Mouse (Mus musculus) midbrain, postnatal 0 days (tissue): ENCODE results near the gene Ercc6l. TPM values are rescaled to one million over a fixed set of nuclear protein-coding genes. Genes with fewer than 3 reads are reported as not detected.

Source experiments
- ATAC-seq: fragments of 200-750 bp; cut with Nextera tagmentation; 2 replicates; pipeline ENCODE4 v1.8.0; 2017; ENCODE audit warnings: moderate number of reproducible peaks, mild to moderate bottlenecking, moderate TSS enrichment, moderate library complexity; ENCODE audit not compliant: low FRiP score
- DNase-seq: peaks from one replicate; pipeline ENCODE4 v3.0.0-alpha.2; 2015; ENCODE audit warnings: low spot score
- H3K27ac ChIP-seq: fragments of 300-500 bp; sonication (generic); 2 replicates; pipeline ENCODE4 v1.5.1; 2014; ENCODE audit warnings: low read depth, mild to moderate bottlenecking, low read length, mixed read lengths
- H3K27me3 ChIP-seq: fragments of 300-500 bp; sonication (generic); 2 replicates; pipeline ENCODE4 v1.6.1; 2014; ENCODE audit warnings: low read length, control low read depth, mixed read lengths; ENCODE audit not compliant: insufficient read depth
- H3K36me3 ChIP-seq: fragments of 300-500 bp; sonication (generic); 2 replicates; pipeline ENCODE4 v1.6.1; 2014; ENCODE audit warnings: low read length, control low read depth, mixed read lengths; ENCODE audit not compliant: insufficient read depth
- H3K4me1 ChIP-seq: fragments of 300-500 bp; sonication (generic); 2 replicates; pipeline ENCODE4 v1.6.1; 2014; ENCODE audit warnings: mild to moderate bottlenecking, control low read depth, antibody characterized with exemption, low read length, mixed read lengths; ENCODE audit not compliant: insufficient read depth
- H3K4me2 ChIP-seq: fragments of 300-500 bp; sonication (generic); 2 replicates; pipeline ENCODE4 v1.6.1; 2014; ENCODE audit warnings: low read depth, mild to moderate bottlenecking, low read length, mixed read lengths; ENCODE audit not compliant: poor library complexity, severe bottlenecking
- H3K4me3 ChIP-seq: fragments of 300-500 bp; sonication (generic); 2 replicates; pipeline ENCODE4 v1.5.1; 2014; ENCODE audit warnings: low read depth, mild to moderate bottlenecking, low read length, moderate library complexity
- H3K9ac ChIP-seq: fragments of 300-500 bp; sonication (generic); replicated peaks from 2 replicates; pipeline ENCODE4 v1.6.1; 2014; ENCODE audit warnings: mild to moderate bottlenecking, low read length, moderate library complexity, mixed read lengths; ENCODE audit not compliant: poor library complexity, severe bottlenecking
- H3K9me3 ChIP-seq: fragments of 300-500 bp; sonication (generic); 2 replicates; pipeline ENCODE4 v1.6.1; 2016; ENCODE audit warnings: low read length, control low read depth
- CTCF ChIP-seq: IDR thresholded peaks from 2 replicates; pipeline ENCODE4 v1.5.1; 2016; ENCODE audit warnings: antibody characterized with exemption, mild to moderate bottlenecking
- WGBS: fragments of 180-500 bp; shearing (Covaris S2); extraction: QIAGEN DNeasy Blood & Tissue Kit; methylation state at CpG from one replicate; pipeline ENCODE4 v1.1.7; 2014; 5-methylcytosine and 5-hydroxymethylcytosine counted together
- polyA plus RNA-seq: library from polyadenylated mRNA; unstranded; fragments of >200 nt; fragmentation: Nextera tagmentation; extraction: Ambion mirVana; gene quantifications from 2 replicates; pipeline ENCODE4 v1.2.1, GENCODE M21; 2015
- total RNA-seq: library from RNA; depleted of rRNA; stranded (reverse); fragments of >200 nt; gene quantifications from 2 replicates; pipeline ENCODE4 v1.2.3, GENCODE M21; 2014; rRNA removed

Gene Ercc6l
- total and polyA plus RNA-seq, 2 experiments from 2014 or later, result 0.31 to 1.2 TPM

GRCm38 (mm10) chrX:102101886-102102285 lies 55.0 kb downstream of the Ercc6l start:
- ATAC-seq, result no peak
- no peak overlapping the region for H3K9ac ChIP-seq
- H3K4me3 ChIP-seq, result no peak overlapping the region
- H3K9me3 ChIP-seq, result no peaks in the 10 kb centered on the region
- DNase-seq, result no peak
- no peak overlapping the region for H3K4me2 ChIP-seq
- H3K36me3 ChIP-seq, result no peaks in the 10 kb centered on the region
- no peaks in the 10 kb centered on the region for H3K4me1 ChIP-seq
- no peak for TF ChIP-seq CTCF
- whole genome bisulfite sequencing, result 75% methylated on average over 7 of the region's 7 CpGs
- H3K27ac ChIP-seq, result no peak overlapping the region
- no peaks in the 10 kb centered on the region for H3K27me3 ChIP-seq

DNA sequence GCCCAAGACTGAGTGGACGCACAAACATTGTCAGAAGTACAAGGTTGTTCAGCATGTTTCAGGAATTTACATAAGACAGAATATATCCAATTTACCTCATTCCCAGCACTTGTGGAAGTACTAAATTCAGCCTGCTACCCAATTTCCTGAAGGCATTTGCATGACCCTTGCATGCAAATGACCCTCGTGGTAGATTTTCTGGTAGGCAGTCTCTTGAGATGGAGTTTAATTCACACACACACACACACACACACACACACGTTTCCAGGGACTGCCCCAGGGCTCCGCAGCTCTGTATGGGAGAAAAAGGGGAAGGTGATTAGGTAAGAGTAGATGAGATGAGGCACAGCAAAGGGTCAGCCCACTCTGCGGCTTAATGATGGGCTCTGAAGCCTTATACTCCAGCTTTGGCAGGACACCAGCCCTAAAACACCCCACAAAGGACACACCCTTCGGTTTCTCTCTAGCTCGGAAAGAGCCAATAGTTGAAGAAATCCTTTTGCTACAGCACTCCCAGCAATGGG lies 62.4 kb downstream of the Ercc6l start:
- no peaks in the 10 kb centered on the region for H3K9me3 ChIP-seq
- 83% methylated on average over 7 of the region's 7 CpGs for WGBS
- no peaks in the 10 kb centered on the region for H3K4me1 ChIP-seq
- TF ChIP-seq CTCF, result no peak
- H3K27me3 ChIP-seq, result no peaks in the 10 kb centered on the region
- ATAC-seq (no peak), DNase-seq (no peak)
- no peak overlapping the region for H3K27ac ChIP-seq
- H3K4me3 ChIP-seq, result no peak overlapping the region
- no peak overlapping the region for H3K4me2 ChIP-seq
- H3K36me3 ChIP-seq, result no peaks in the 10 kb centered on the region
- no peak overlapping the region for H3K9ac ChIP-seq

Other genes starting within 250 kb of the Ercc6l start
- 45.8 and 50.0 TPM in 2 replicates for gene Rtl5, start 85.8 kb downstream of the Ercc6l start, total RNA-seq
- gene Rtl5, start 85.8 kb downstream of the Ercc6l start, polyA plus RNA-seq, result 6.2 and 7.5 TPM in 2 replicates
- gene Pin4, start 37.6 kb downstream of the Ercc6l start, total RNA-seq, result 7.7 and 17.8 TPM in 2 replicates
- gene Pin4, start 37.6 kb downstream of the Ercc6l start, polyA plus RNA-seq, result 41.1 and 54.6 TPM in 2 replicates
- gene Rps4x, start 32.3 kb upstream of the Ercc6l start, total RNA-seq, result 809 and 834 TPM in 2 replicates
- gene Rps4x, start 32.3 kb upstream of the Ercc6l start, polyA plus RNA-seq, result 345 and 356 TPM in 2 replicates
- gene Cited1, start 95.1 kb upstream of the Ercc6l start, total RNA-seq, result 6.4 and 6.9 TPM in 2 replicates
- gene Cited1, start 95.1 kb upstream of the Ercc6l start, polyA plus RNA-seq, result 13.0 and 22.3 TPM in 2 replicates